Mouse (Mus musculus) intestine, embryonic 16.5 days (tissue): ENCODE data around the gene Slc2a6. TPM values are rescaled to one million over a fixed set of nuclear protein-coding genes. Genes with fewer than 3 reads are reported as not detected.

Experiments used
- ATAC-seq: fragments of 200-750 bp; cut with Nextera tagmentation; 2 replicates; pipeline ENCODE4 v1.8.0; 2017; ENCODE audit warnings: moderate TSS enrichment, moderate library complexity
- H3K27ac ChIP-seq: fragments of 300-500 bp; sonication (generic); 2 replicates; pipeline ENCODE4 v1.5.1; 2014; ENCODE audit warnings: mild to moderate bottlenecking, low read length
- H3K27me3 ChIP-seq: fragments of 300-500 bp; sonication (generic); replicated peaks from 2 replicates; pipeline ENCODE4 v1.6.1; 2014; ENCODE audit warnings: low read length, control low read depth, mixed read lengths; ENCODE audit not compliant: control insufficient read depth, insufficient read depth
- H3K36me3 ChIP-seq: fragments of 300-500 bp; sonication (generic); 2 replicates; pipeline ENCODE4 v1.6.1; 2014; ENCODE audit warnings: low read length, control low read depth; ENCODE audit not compliant: control insufficient read depth, insufficient read depth
- H3K4me1 ChIP-seq: fragments of 300-500 bp; sonication (generic); 2 replicates; pipeline ENCODE4 v1.6.1; 2014; ENCODE audit warnings: low read length, control low read depth, mixed read lengths; ENCODE audit not compliant: control insufficient read depth, insufficient read depth
- H3K4me2 ChIP-seq: fragments of 300-500 bp; sonication (generic); 2 replicates; pipeline ENCODE4 v1.6.1; 2014; ENCODE audit warnings: low read depth, low read length, control low read depth
- H3K4me3 ChIP-seq: fragments of 300-500 bp; sonication (generic); 2 replicates; pipeline ENCODE4 v1.5.1; 2014; ENCODE audit warnings: mild to moderate bottlenecking, low read length
- H3K9ac ChIP-seq: fragments of 300-500 bp; sonication (generic); 2 replicates; pipeline ENCODE4 v1.6.1; 2014; ENCODE audit warnings: low read depth, low read length
- H3K9me3 ChIP-seq: fragments of 300-500 bp; sonication (generic); 2 replicates; pipeline ENCODE4 v1.6.1; 2016; ENCODE audit warnings: low read length, control low read depth; ENCODE audit not compliant: control insufficient read depth
- WGBS: fragments of 180-500 bp; shearing (Covaris S2); extraction: QIAGEN DNeasy Blood & Tissue Kit; methylation state at CpG from one replicate; pipeline ENCODE4 v1.1.7; 2014; 5-methylcytosine and 5-hydroxymethylcytosine counted together
- polyA plus RNA-seq: library from polyadenylated mRNA; unstranded; fragments of >200 nt; fragmentation: Nextera tagmentation; extraction: Ambion mirVana; gene quantifications from 2 replicates; pipeline ENCODE4 v1.2.1, GENCODE M21; 2015

Gene Slc2a6
- polyA plus RNA-seq, 1 experiment from 2014 or later: 1.0 TPM

DNA sequence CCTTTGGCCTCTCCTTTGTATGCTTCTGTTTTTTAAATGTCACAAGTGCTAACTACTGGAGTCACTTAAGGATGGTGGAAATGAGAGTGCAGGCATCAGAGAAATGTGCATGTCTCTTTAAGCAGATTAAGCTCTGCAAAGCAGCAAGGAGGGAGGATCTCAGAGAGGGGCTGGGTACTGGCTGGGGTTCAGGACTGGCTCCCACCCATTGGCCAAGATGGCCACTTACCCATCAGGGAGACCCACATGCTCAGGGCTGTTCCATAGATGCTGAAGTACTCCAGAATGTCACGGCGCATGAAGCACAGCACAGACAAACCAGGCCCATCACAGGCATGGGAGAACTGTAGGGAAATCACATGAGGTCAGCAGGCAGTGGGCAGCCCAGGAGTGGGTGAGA, 39.3 kb upstream of the Slc2a6 start:
- no peak for ATAC-seq
- no peak overlapping the region for H3K27ac ChIP-seq
- no peaks in the 10 kb centered on the region for H3K27me3 ChIP-seq
- no peaks in the 10 kb centered on the region for H3K9me3 ChIP-seq
- H3K4me3 ChIP-seq: no peak overlapping the region
- no peaks in the 10 kb centered on the region for H3K36me3 ChIP-seq
- H3K9ac ChIP-seq: no peak overlapping the region
- peaks cover 9% of the 10 kb centered on the region for H3K4me1 ChIP-seq
- no peak overlapping the region for H3K4me2 ChIP-seq
- WGBS: 88% methylated on average over 2 of the region's 2 CpGs

GRCm38 (mm10) chr2:27059187-27059586, 31.4 kb upstream of the Slc2a6 start:
- no peak overlapping the region for H3K27ac ChIP-seq
- no peak overlapping the region for H3K9ac ChIP-seq
- no peak overlapping the region for H3K4me2 ChIP-seq
- no peaks in the 10 kb centered on the region for H3K27me3 ChIP-seq
- ATAC-seq: no peak
- WGBS: 68% methylated on average over 9 of the region's 9 CpGs
- no peaks in the 10 kb centered on the region for H3K36me3 ChIP-seq
- H3K9me3 ChIP-seq: no peaks in the 10 kb centered on the region
- H3K4me3 ChIP-seq: no peak overlapping the region
- H3K4me1 ChIP-seq: peaks cover 10% of the 10 kb centered on the region

- Histone ChIP-seq H3K9me3 (no peaks in the 10 kb centered on the region), H3K4me3 (no peak overlapping the region), H3K27ac (no peak overlapping the region), H3K9ac (0 out of 2 replicates have a peak overlapping the region, but pooled peaks have one; percentile 13), H3K27me3 (no peaks in the 10 kb centered on the region), H3K4me2 (peak overlapping the region; percentile 16; the same call in 1 of the 2 replicates), H3K4me1 (peaks cover 10% of the 10 kb centered on the region), H3K36me3 (no peaks in the 10 kb centered on the region)
- ATAC-seq: peak; percentile 38; the same call in 1 of the 2 replicates
- WGBS: 13% methylated on average over 12 of the region's 12 CpGs
These were observed 31.0 kb upstream of the Slc2a6 start for GRCm38 (mm10) chr2:27058751-27059150.

DNA sequence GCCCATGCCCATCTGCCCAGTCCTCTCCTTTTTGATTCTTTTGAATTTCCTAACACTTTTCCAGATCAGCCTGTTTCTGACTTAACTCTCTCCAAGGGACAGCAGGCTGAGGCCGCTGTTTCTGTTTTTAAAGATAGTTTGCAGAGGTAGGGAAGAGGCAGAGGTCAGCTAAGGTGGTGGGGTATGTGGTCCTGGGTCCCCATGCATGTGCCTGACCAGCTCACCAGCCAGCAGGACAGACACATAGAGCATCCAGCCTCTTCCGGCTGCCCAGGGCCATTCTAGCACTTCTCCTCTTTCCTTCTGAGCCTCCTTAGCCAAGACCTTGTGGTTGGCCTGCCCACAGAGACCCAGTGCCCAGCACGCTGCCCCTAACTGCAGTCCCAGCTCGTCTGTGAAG, 30.5 kb upstream of the Slc2a6 start:
- WGBS: 33% methylated on average over 4 of the region's 4 CpGs

GRCm38 (mm10) chr2:27049408-27049807, 21.6 kb upstream of the Slc2a6 start:
- no peak overlapping the region for H3K4me3 ChIP-seq
- ATAC-seq: no peak
- no peaks in the 10 kb centered on the region for H3K4me1 ChIP-seq
- 43% methylated on average over 6 of the region's 6 CpGs for WGBS
- H3K9me3 ChIP-seq: no peaks in the 10 kb centered on the region
- no peak overlapping the region for H3K9ac ChIP-seq
- H3K27me3 ChIP-seq: no peaks in the 10 kb centered on the region
- H3K36me3 ChIP-seq: no peaks in the 10 kb centered on the region
- H3K4me2 ChIP-seq: no peak overlapping the region
- no peak overlapping the region for H3K27ac ChIP-seq

More for the DNA sequence above, 30.5 kb upstream of the Slc2a6 start:
- no peak for ATAC-seq
- Histone ChIP-seq H3K4me3 (no peak overlapping the region), H3K27me3 (no peaks in the 10 kb centered on the region), H3K9me3 (no peaks in the 10 kb centered on the region), H3K4me2 (peak overlapping the region; percentile 16; the same call in 1 of the 2 replicates), H3K4me1 (peaks cover 10% of the 10 kb centered on the region), H3K27ac (no peak overlapping the region), H3K9ac (0 out of 2 replicates have a peak overlapping the region, but pooled peaks have one; percentile 13), H3K36me3 (no peaks in the 10 kb centered on the region)

GRCm38 (mm10) chr2:27045979-27046770, 18.4 kb upstream of the Slc2a6 start:
- H3K27ac ChIP-seq: peak overlapping the region; percentile 4; the same call in 1 of the 2 replicates
- no peak overlapping the region for H3K4me2 ChIP-seq
- H3K9ac ChIP-seq: no peak overlapping the region
- no peak overlapping the region for H3K4me3 ChIP-seq
- no peaks in the 10 kb centered on the region for H3K27me3 ChIP-seq
- no peaks in the 10 kb centered on the region for H3K9me3 ChIP-seq
- no peaks in the 10 kb centered on the region for H3K4me1 ChIP-seq
- no peaks in the 10 kb centered on the region for H3K36me3 ChIP-seq
- ATAC-seq: peak; percentile 84
- WGBS: 59% methylated on average over 8 of the region's 8 CpGs

- Histone ChIP-seq H3K27ac (no peak overlapping the region), H3K4me2 (no peak overlapping the region), H3K36me3 (no peaks in the 10 kb centered on the region), H3K4me1 (no peaks in the 10 kb centered on the region), H3K4me3 (no peak overlapping the region), H3K9ac (no peak overlapping the region), H3K27me3 (no peaks in the 10 kb centered on the region), H3K9me3 (no peaks in the 10 kb centered on the region)
- WGBS: 73% methylated on average over 3 of the region's 3 CpGs
- no peak for ATAC-seq
These were observed 16.8 kb upstream of the Slc2a6 start for GRCm38 (mm10) chr2:27044641-27045040.

GRCm38 (mm10) chr2:27044166-27044565, 16.4 kb upstream of the Slc2a6 start:
- Histone ChIP-seq H3K4me1 (no peaks in the 10 kb centered on the region), H3K9me3 (no peaks in the 10 kb centered on the region), H3K4me3 (no peak overlapping the region), H3K27ac (no peak overlapping the region), H3K36me3 (no peaks in the 10 kb centered on the region), H3K27me3 (no peaks in the 10 kb centered on the region), H3K4me2 (no peak overlapping the region), H3K9ac (no peak overlapping the region)
- 86% methylated on average over 4 of the region's 4 CpGs for WGBS
- no peak for ATAC-seq

- Histone ChIP-seq H3K4me2 (no peak overlapping the region), H3K4me1 (no peaks in the 10 kb centered on the region), H3K4me3 (no peak overlapping the region), H3K27me3 (no peaks in the 10 kb centered on the region), H3K9ac (no peak overlapping the region), H3K36me3 (no peaks in the 10 kb centered on the region), H3K27ac (no peak overlapping the region), H3K9me3 (no peaks in the 10 kb centered on the region)
- ATAC-seq: peak; percentile 62; the same call in 1 of the 2 replicates
- 22% methylated on average over 3 of the region's 3 CpGs for WGBS
These were observed 15.7 kb upstream of the Slc2a6 start for GRCm38 (mm10) chr2:27043461-27043860.
